Mouse (Mus musculus): ENCODE data around the gene Defb25.

DNA sequence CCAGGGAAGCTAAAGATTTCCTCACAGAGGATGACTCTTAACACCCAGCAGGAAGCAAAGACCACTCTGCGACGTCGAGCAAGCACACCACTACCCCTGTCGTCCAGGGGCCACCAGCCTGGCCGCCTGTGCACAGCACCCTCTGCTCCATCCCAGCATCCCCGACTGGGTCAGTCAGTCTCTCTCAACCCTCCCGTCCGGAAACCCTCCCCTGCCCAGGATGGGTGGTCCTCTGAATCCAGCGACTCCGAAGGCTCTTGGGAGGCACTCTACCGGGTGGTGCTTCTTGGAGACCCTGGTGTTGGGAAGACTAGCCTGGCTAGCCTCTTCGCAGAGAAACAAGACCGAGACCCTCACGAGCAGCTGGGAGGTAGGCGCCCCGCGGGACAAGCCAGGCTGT lies 5.2 kb upstream of the Defb25 start:
- TF ChIP-seq CTCF (IDR thresholded peaks at IDR 0.05): no peak
- no peak for TF ChIP-seq EP300 (IDR thresholded peaks at IDR 0.05)

Measured in lung, postnatal 0 days (tissue).